Mouse (Mus musculus) cortical plate, adult 2 months (tissue): ENCODE measurements around the gene Gstk1.

ENCODE experiments used
- CTCF ChIP-seq: fragments of 200-500 bp; IDR thresholded peaks from 2 replicates; pipeline ENCODE4 v1.5.1; 2011; ENCODE audit warnings: mild to moderate bottlenecking, control low read depth, low read length; ENCODE audit not compliant: insufficient read depth; ENCODE audit errors: extremely low read depth
- POLR2A ChIP-seq: fragments of 200-500 bp; IDR thresholded peaks from 2 replicates; pipeline ENCODE4 v1.6.1; 2011; ENCODE audit warnings: mild to moderate bottlenecking, low read length, control low read depth; ENCODE audit not compliant: insufficient read depth; ENCODE audit errors: extremely low read depth

DNA sequence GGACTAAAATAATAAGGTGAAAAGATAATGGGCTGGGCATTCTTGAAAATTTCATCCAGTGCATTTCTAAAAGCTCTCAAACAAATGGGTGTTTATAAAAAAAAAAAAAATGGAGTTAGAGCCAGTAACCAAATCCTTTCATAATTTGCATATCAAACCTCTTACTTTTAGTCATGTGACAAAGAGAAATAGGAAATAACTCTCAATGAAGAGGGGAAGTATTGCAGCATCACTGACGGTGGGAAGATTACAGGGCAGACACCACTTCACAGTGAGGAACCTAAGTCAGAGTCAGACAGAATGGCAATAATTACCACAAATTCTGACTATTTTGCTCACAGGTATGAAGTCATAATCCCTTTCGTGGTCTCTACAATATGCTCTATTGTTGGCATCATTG, 30.7 kb upstream of the Gstk1 start, which contains the start of gene Tas2r144:
- TF ChIP-seq CTCF: no peak
- no peak for TF ChIP-seq POLR2A
